Mouse (Mus musculus): ENCODE results near the gene Rxfp2. TPM values are rescaled to one million over a fixed set of nuclear protein-coding genes. Genes with fewer than 3 reads are reported as not detected.

Gene Rxfp2
- polyA plus RNA-seq, 1 experiment: 0.26 TPM

DNA sequence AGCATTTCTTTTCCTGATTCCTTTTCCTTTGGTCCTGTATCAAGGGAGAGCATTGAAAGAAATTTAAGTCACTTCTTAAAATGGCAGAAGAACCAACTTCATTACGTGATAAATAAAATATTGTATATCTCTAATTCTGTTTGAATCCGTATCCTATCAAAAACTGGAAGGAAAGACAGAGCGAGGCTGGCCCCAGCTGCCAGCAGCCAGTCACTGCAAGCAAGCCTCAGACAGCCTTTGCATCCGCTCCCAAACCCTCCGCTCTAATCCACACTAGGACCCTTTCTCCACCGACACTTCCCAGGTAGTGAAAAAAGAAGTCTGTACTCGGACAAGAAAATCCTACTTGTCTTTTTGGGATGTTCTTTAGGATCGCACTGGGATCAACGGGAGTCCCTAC is 803 bp upstream of the Rxfp2 start:
- no peak for TF ChIP-seq POLR2A (IDR thresholded peaks at IDR 0.05; ENCODE audit: borderline replicate concordance, extremely low read depth, low read depth, low read length)
- TF ChIP-seq CTCF (IDR thresholded peaks at IDR 0.05; ENCODE audit: insufficient read depth, low read length): no peak
- 68% methylated on average over 9 of the region's 9 CpGs for WGBS
- no peak for DNase-seq
- no peak overlapping the region for H3K4me3 ChIP-seq (replicated peaks; ENCODE audit: extremely low read depth, low read depth, low read length)
- H3K4me1 ChIP-seq (ENCODE audit: control insufficient read depth, insufficient read depth, low read length): no peaks in the 10 kb centered on the region

- 6% methylated on average over 6 of the region's 6 CpGs for WGBS
- TF ChIP-seq CTCF (IDR thresholded peaks at IDR 0.05; ENCODE audit: insufficient read depth, low read length) (peak; percentile 93), POLR2A (IDR thresholded peaks at IDR 0.05; ENCODE audit: borderline replicate concordance, extremely low read depth, low read depth, low read length) (no peak)
- Histone ChIP-seq H3K4me1 (ENCODE audit: control insufficient read depth, insufficient read depth, low read length) (no peaks in the 10 kb centered on the region), H3K4me3 (replicated peaks; ENCODE audit: extremely low read depth, low read depth, low read length) (no peak overlapping the region)
- DNase-seq: peak; percentile 56
Measured at GRCm38 (mm10) chr5:150020851-150021250, 2.4 kb downstream of the Rxfp2 start.

GRCm38 (mm10) chr5:150021805-150022204 is 3.3 kb downstream of the Rxfp2 start:
- no peaks in the 10 kb centered on the region for H3K4me1 ChIP-seq (ENCODE audit: control insufficient read depth, insufficient read depth, low read length)
- no peak overlapping the region for H3K4me3 ChIP-seq (replicated peaks; ENCODE audit: extremely low read depth, low read depth, low read length)
- WGBS: 70% methylated on average over 4 of the region's 4 CpGs
- TF ChIP-seq CTCF (IDR thresholded peaks at IDR 0.05; ENCODE audit: insufficient read depth, low read length): no peak
- TF ChIP-seq POLR2A (IDR thresholded peaks at IDR 0.05; ENCODE audit: borderline replicate concordance, extremely low read depth, low read depth, low read length): no peak
- no peak for DNase-seq

DNA sequence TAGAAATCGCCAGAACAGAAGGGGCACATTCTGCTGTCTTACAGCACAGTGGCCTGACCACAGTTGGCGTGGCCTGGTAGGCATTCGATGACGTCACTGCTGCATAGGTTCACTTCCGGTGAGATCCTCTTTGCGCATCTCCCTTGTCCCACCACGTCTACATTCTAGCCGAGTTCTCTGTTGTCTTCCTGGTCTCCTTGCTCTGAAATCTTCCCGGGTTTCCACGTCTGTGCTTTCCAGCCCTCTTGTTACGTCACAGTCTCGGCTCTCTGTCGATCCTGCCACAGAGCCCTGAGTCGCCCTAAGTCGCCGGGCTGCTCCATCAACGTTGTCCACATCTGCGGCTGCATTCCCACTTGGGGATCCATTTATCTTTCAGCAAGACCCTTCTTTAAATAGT is 4.1 kb downstream of the Rxfp2 start:
- TF ChIP-seq POLR2A (IDR thresholded peaks at IDR 0.05; ENCODE audit: borderline replicate concordance, extremely low read depth, low read depth, low read length) (no peak), CTCF (IDR thresholded peaks at IDR 0.05; ENCODE audit: insufficient read depth, low read length) (no peak)
- no peaks in the 10 kb centered on the region for H3K4me1 ChIP-seq (ENCODE audit: control insufficient read depth, insufficient read depth, low read length)
- 73% methylated on average over 18 of the region's 18 CpGs for WGBS
- no peak for DNase-seq
- no peak overlapping the region for H3K4me3 ChIP-seq (replicated peaks; ENCODE audit: extremely low read depth, low read depth, low read length)

DNA sequence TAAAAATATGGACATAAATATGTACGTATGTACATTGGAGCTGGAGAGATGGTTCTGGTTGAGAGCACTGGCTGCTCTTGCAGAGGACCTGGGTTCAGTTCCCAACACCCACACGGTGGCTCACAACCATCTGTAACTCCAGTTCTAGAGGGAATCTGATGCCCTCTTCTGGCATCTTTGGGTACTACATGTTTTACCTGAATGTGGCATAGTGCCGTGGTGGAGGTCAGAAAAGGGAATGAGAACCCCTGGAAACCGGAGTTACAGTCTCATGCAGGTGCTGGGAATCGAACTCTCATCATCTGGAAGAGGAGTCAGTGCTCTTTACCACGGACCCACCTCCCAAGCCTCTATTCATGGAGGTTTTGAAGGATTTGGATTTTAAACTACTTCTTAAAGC is 5.0 kb downstream of the Rxfp2 start:
- TF ChIP-seq POLR2A (IDR thresholded peaks at IDR 0.05; ENCODE audit: borderline replicate concordance, extremely low read depth, low read depth, low read length): no peak
- TF ChIP-seq CTCF (IDR thresholded peaks at IDR 0.05; ENCODE audit: insufficient read depth, low read length): no peak
- DNase-seq: no peak
- 88% methylated on average over 6 of the region's 6 CpGs for WGBS

DNA sequence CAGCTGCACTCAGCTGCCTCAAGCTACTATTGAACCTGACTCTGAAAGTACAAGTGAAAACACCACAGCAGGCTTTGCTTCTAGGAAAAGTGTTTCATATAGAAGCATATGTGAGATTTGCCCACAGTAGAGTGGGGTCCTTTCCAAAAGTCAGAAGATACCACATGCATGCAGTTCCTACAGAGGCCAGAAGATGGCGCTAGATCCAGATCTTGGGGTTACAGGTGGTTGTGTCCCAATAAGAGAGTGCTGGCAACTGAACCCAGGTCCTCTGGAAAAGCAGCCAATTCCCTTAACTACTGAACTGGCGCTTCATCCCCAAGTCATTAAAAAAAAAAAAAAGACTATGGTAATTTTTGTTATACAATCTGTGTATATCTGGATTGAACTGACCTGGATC is 5.7 kb downstream of the Rxfp2 start:
- DNase-seq: no peak
- H3K4me3 ChIP-seq (replicated peaks; ENCODE audit: extremely low read depth, low read depth, low read length): no peak overlapping the region
- H3K4me1 ChIP-seq (ENCODE audit: control insufficient read depth, insufficient read depth, low read length): no peaks in the 10 kb centered on the region
- WGBS: 74% methylated on average over 2 of the region's 2 CpGs
- TF ChIP-seq POLR2A (IDR thresholded peaks at IDR 0.05; ENCODE audit: borderline replicate concordance, extremely low read depth, low read depth, low read length) (no peak), CTCF (IDR thresholded peaks at IDR 0.05; ENCODE audit: insufficient read depth, low read length) (no peak)

More for the DNA sequence above, 5.0 kb downstream of the Rxfp2 start:
- Histone ChIP-seq H3K4me3 (replicated peaks; ENCODE audit: extremely low read depth, low read depth, low read length) (no peak overlapping the region), H3K4me1 (ENCODE audit: control insufficient read depth, insufficient read depth, low read length) (no peaks in the 10 kb centered on the region)

DNA sequence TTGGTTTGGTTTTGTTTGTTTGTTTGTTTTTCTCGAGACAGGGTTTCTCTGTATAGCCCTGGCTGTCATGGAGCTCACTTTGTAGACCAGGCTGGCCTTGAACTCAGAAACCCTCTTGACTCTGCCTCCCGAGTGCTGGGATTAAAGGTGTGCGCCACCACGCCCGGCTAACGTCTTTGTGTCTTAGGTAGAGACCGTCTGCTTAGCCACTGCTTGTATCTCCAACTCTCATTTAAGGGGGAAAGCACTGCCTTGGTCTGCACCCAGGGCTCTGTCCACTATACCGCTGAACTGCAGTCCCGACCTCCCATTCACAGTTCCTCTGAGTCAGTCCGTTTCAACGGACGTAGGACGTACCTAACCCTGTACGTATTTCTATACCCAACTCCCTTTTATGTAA is 6.4 kb downstream of the Rxfp2 start:
- DNase-seq: no peak
- TF ChIP-seq CTCF (IDR thresholded peaks at IDR 0.05; ENCODE audit: insufficient read depth, low read length) (no peak), POLR2A (IDR thresholded peaks at IDR 0.05; ENCODE audit: borderline replicate concordance, extremely low read depth, low read depth, low read length) (no peak)
- H3K4me3 ChIP-seq (replicated peaks; ENCODE audit: extremely low read depth, low read depth, low read length): no peak overlapping the region
- H3K4me1 ChIP-seq (ENCODE audit: control insufficient read depth, insufficient read depth, low read length): no peaks in the 10 kb centered on the region
- 92% methylated on average over 14 of the region's 14 CpGs for WGBS

DNA sequence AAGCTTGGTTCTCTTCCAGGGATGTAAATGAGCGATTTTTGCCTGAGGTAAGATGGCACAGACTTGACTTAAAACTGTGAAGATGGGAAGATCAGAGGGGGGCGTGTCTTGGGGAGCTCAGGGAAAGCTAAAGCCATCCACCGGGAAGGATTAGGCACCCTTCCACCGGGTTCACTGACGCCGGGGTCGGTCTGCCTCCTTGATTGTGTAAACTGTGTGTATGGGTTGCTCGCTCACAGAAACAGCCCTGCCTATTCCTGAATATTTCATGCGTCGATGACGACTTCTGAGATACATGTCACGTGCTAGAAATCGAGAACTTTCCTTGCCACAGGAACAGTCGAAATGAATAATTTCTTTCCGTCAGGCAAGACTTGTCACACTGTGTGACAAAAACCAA is 6.9 kb downstream of the Rxfp2 start:
- TF ChIP-seq POLR2A (IDR thresholded peaks at IDR 0.05; ENCODE audit: borderline replicate concordance, extremely low read depth, low read depth, low read length): no peak
- TF ChIP-seq CTCF (IDR thresholded peaks at IDR 0.05; ENCODE audit: insufficient read depth, low read length): no peak
- WGBS: 80% methylated on average over 15 of the region's 15 CpGs
- no peaks in the 10 kb centered on the region for H3K4me1 ChIP-seq (ENCODE audit: control insufficient read depth, insufficient read depth, low read length)

DNA sequence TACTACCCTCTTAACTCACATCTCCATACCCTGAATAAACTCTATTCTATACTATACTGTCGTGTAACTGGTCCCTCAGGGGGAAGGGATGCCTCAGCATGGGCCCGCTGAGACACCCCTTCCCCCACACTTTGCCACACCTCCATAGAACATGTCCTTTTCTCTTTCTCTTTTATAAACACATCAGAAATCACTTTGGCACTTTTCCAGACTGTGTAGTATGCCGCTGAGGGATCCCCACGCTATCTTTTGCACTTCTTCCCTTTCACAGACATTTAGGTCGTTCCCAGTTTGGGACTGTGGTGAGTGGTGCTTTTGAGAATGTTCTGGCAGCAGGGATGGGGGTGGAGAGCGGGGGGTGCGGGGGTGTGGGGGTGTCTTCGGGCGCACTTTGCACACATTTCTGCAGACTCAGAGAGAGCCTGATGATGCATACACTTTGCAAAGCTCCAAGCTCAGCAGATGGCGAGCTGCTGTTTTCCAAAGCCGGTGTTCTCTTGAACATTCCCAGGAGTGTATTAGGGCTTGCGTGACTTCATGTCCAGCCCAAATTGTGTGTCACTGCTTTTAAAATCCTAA is 8.1 kb downstream of the Rxfp2 start:
- TF ChIP-seq POLR2A (IDR thresholded peaks at IDR 0.05; ENCODE audit: borderline replicate concordance, extremely low read depth, low read depth, low read length) (no peak), CTCF (IDR thresholded peaks at IDR 0.05; ENCODE audit: insufficient read depth, low read length) (no peak)
- 69% methylated on average over 12 of the region's 12 CpGs for WGBS
- DNase-seq: no peak

More for the DNA sequence above, 6.9 kb downstream of the Rxfp2 start:
- no peak for DNase-seq
- no peak overlapping the region for H3K4me3 ChIP-seq (replicated peaks; ENCODE audit: extremely low read depth, low read depth, low read length)

GRCm38 (mm10) chr5:150031201-150031600 is 12.7 kb downstream of the Rxfp2 start:
- DNase-seq: no peak
- no peak overlapping the region for H3K4me3 ChIP-seq (replicated peaks; ENCODE audit: extremely low read depth, low read depth, low read length)
- WGBS: 36% methylated on average over 6 of the region's 6 CpGs
- TF ChIP-seq CTCF (IDR thresholded peaks at IDR 0.05; ENCODE audit: insufficient read depth, low read length) (no peak), POLR2A (IDR thresholded peaks at IDR 0.05; ENCODE audit: borderline replicate concordance, extremely low read depth, low read depth, low read length) (no peak)
- H3K4me1 ChIP-seq (ENCODE audit: control insufficient read depth, insufficient read depth, low read length): no peaks in the 10 kb centered on the region

More for the DNA sequence above, 8.1 kb downstream of the Rxfp2 start:
- Histone ChIP-seq H3K4me1 (ENCODE audit: control insufficient read depth, insufficient read depth, low read length) (no peaks in the 10 kb centered on the region), H3K4me3 (replicated peaks; ENCODE audit: extremely low read depth, low read depth, low read length) (no peak overlapping the region)
